Mouse (Mus musculus): ENCODE results near the gene Lias. TPM values are rescaled to one million over a fixed set of nuclear protein-coding genes. Genes with fewer than 3 reads are reported as not detected.

The Lias gene
- polyA plus RNA-seq, 1 experiment from 2014 or later, result 44.5 TPM

GRCm38 (mm10) chr5:65424215-65424614 is 32.9 kb downstream of the Lias start:
- ChIA-PET CTCF (interaction anchor here (1.4 kb wide), 1 partner anchor 101 kb away, joined by 4 read pairs; no protein-coding TSS in a partner anchor), POLR2A (interaction anchor here (0.7 kb wide), 1 partner anchor 10 kb away, joined by 4 read pairs; no protein-coding TSS in a partner anchor)
- TF ChIP-seq CTCF (IDR thresholded peaks at IDR 0.05), result no peak
- ATAC-seq (no peak), DNase-seq (ENCODE audit: low read depth, low spot score) (no peak)
- in situ Hi-C loops (cut with MboI; ENCODE audit: low pct_unique_long_range_greater_than_20kb), result no loop called here
- H3K27me3 ChIP-seq, result no peaks in the 10 kb centered on the region

GRCm38 (mm10) chr5:65425251-65425650 is 34.0 kb downstream of the Lias start:
- DNase-seq (ENCODE audit: low read depth, low spot score), result no peak
- no peaks in the 10 kb centered on the region for H3K27me3 ChIP-seq
- no peak for TF ChIP-seq CTCF (IDR thresholded peaks at IDR 0.05)
- ChIA-PET CTCF (no interaction called here), POLR2A (interaction anchor here (0.7 to 1.7 kb wide), 2 partner anchors 10 to 11 kb away, joined by 4 read pairs; partner anchors contain the start of gene Ugdh)
- ATAC-seq, result no peak
- in situ Hi-C loops (cut with MboI; ENCODE audit: low pct_unique_long_range_greater_than_20kb), result no loop called here

DNA sequence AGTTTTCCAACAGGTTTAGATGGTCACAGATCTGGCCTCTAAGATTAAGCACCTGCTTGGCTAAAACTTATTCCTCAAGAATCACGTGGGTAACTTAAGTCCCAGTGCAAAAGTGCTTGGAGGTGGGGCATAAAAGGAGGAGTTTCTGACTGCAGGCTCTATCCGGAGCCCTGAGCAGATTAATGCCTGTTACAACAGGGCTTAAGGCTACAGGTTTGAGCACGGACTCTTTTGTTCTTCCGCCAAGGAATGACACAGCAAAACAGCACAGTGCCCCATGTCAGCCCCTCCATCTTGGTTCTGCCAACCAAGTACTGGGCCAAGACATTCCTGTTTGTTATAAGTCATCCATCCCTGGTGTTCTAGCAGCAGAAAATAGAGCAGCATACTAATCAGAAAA is 37.0 kb downstream of the Lias start:
- DNase-seq (ENCODE audit: low read depth, low spot score), result no peak
- H3K27me3 ChIP-seq, result no peaks in the 10 kb centered on the region
- ChIA-PET CTCF (no interaction called here), POLR2A (no interaction called here)
- ATAC-seq, result no peak
- TF ChIP-seq CTCF (IDR thresholded peaks at IDR 0.05), result no peak
- in situ Hi-C loops (cut with MboI; ENCODE audit: low pct_unique_long_range_greater_than_20kb), result no loop called here

- no peaks in the 10 kb centered on the region for H3K27me3 ChIP-seq
- DNase-seq (ENCODE audit: low read depth, low spot score) (no peak), ATAC-seq (no peak)
- in situ Hi-C loops (cut with MboI; ENCODE audit: low pct_unique_long_range_greater_than_20kb), result no loop called here
- no peak for TF ChIP-seq CTCF (IDR thresholded peaks at IDR 0.05)
- ChIA-PET POLR2A (interaction anchor here (0.7 kb wide), 1 partner anchor 223 kb away, joined by 5 read pairs; no protein-coding TSS in a partner anchor), CTCF (no interaction called here)
Measured at GRCm38 (mm10) chr5:65429441-65429840, 38.1 kb downstream of the Lias start.

- CTCF ChIA-PET, result interaction anchor here (1.4 to 2.1 kb wide), 3 partner anchors 8 to 101 kb away, joined by 4 read pairs; no protein-coding TSS in a partner anchor
- in situ Hi-C loops (cut with MboI; ENCODE audit: low pct_unique_long_range_greater_than_20kb), result no loop called here
- ATAC-seq, result no peak
- POLR2A ChIA-PET, result interaction anchor here (0.6 to 2.2 kb wide), 6 partner anchors 9 to 275 kb away, joined by 3 to 8 read pairs (median 6); no protein-coding TSS in a partner anchor
- DNase-seq (ENCODE audit: low read depth, low spot score), result no peak
- no peaks in the 10 kb centered on the region for H3K27me3 ChIP-seq
- TF ChIP-seq CTCF (IDR thresholded peaks at IDR 0.05), result no peak
Measured at GRCm38 (mm10) chr5:65434471-65435362, 43.4 kb downstream of the Lias start.

- ATAC-seq (peak; percentile 4), DNase-seq (ENCODE audit: low read depth, low spot score) (no peak)
- H3K27me3 ChIP-seq, result no peaks in the 10 kb centered on the region
- no peak for TF ChIP-seq CTCF (IDR thresholded peaks at IDR 0.05)
- in situ Hi-C loops (cut with MboI; ENCODE audit: low pct_unique_long_range_greater_than_20kb), result no loop called here
- ChIA-PET CTCF (no interaction called here), POLR2A (interaction anchor here (0.6 to 2.2 kb wide), 4 partner anchors 10 to 276 kb away, joined by 3 to 7 read pairs (median 4); no protein-coding TSS in a partner anchor)
Measured at GRCm38 (mm10) chr5:65435363-65435805, 44.1 kb downstream of the Lias start.

DNA sequence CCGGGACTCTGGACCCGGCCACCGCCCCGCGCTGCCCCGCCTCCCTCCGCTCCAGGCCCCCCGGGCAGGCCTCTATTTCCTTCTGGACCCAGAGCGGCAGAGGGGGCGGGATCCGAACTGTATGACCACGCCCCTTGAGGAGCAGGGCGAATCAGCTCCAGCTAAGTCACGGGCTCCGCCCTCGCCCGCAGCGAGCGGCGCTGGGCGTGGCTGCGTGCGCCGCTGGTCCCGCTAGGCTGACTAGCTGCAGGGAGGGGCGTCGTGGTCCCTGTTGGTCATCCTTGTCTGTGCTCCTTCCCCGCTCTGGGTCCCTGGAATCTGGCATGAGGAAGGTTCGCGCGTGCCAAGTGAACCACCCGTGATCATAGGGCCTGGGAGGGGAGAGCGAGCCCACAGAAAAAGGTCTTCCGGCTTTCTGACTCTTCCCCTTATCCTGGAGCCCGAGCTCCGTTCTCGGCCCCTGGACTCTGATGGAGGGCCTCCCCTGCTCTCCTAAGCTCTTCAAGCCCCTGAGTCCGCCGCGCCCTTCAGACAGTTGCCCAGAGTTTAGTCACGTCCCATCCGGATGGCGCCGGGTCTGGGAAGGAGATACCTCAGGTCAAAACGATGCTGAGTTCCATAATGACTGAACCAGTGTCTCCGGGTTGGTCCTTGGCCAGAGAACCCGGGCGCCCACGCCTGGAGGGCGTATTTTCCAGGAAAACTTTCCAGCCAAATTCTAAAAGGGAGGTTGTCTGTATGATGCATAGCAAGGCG is 44.7 kb downstream of the Lias start, which contains the start of gene Ugdh:
Gene Ugdh (minus strand): TSS at position 144 of the 756 bp plus-strand sequence.
- TF ChIP-seq CTCF (IDR thresholded peaks at IDR 0.05), result no peak
- no peaks in the 10 kb centered on the region for H3K27me3 ChIP-seq
- peak; percentile 92 for DNase-seq (ENCODE audit: low read depth, low spot score)
- CTCF ChIA-PET, result interaction anchor here (0.6 kb wide), 1 partner anchor 18 kb away, joined by 3 read pairs; no protein-coding TSS in a partner anchor
- POLR2A ChIA-PET, result interaction anchor here (1.1 to 2.2 kb wide), 3 partner anchors 10 to 260 kb away, joined by 4 to 7 read pairs (median 4); no protein-coding TSS in a partner anchor
- in situ Hi-C loops (cut with MboI; ENCODE audit: low pct_unique_long_range_greater_than_20kb), result no loop called here
- ATAC-seq, result peak; percentile 95

DNA sequence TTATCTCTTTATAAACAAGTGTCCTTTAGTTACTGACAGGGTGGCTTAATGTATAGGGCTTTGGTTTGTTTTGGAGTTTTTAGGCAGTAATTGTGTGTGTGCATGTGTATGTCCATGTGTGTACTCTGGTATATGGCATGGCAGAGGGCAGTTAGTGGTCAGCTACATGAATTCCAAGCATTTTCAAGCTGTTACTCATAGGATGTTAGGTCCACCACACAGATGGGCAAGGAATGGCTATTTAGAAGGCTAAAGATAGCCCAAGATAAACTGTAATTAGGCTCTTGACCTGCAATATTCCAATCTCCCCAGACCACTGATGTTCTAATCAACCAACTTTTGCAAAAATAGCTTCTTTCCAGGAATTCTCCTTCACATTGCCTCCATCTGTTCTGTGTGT is 46.7 kb downstream of the Lias start:
- in situ Hi-C loops (cut with MboI; ENCODE audit: low pct_unique_long_range_greater_than_20kb), result no loop called here
- no peaks in the 10 kb centered on the region for H3K27me3 ChIP-seq

DNA sequence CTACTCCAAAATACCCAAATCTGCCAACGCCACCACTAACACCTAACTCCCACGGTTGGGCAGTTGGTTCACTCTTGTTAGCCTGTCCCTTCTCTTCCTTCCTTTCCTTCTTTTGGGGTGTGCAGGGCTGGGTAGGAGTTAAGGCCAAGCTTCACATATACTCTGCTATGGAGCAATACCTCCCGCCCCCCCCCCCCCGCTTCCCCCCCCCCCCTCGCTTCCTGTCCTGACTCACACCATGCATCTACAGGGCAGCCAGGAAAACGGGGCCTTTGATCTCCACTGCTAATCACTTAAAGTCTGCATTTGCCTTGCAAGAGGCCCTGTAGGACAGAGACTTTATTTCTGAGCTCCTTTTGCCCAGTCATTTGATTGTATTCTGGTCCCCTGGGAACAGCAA is 53.7 kb downstream of the Lias start:
- in situ Hi-C loops (cut with MboI; ENCODE audit: low pct_unique_long_range_greater_than_20kb), result no loop called here
- TF ChIP-seq CTCF (IDR thresholded peaks at IDR 0.05), result no peak

More for the DNA sequence above, 46.7 kb downstream of the Lias start:
- ChIA-PET POLR2A (interaction anchor here (1.0 kb wide), 1 partner anchor 39 kb away, joined by 3 read pairs; no protein-coding TSS in a partner anchor), CTCF (interaction anchor here (2.5 kb wide), 1 partner anchor 23 kb away, joined by 8 read pairs; no protein-coding TSS in a partner anchor)
- no peak for TF ChIP-seq CTCF (IDR thresholded peaks at IDR 0.05)
- DNase-seq (ENCODE audit: low read depth, low spot score) (no peak), ATAC-seq (peak; percentile 37)

DNA sequence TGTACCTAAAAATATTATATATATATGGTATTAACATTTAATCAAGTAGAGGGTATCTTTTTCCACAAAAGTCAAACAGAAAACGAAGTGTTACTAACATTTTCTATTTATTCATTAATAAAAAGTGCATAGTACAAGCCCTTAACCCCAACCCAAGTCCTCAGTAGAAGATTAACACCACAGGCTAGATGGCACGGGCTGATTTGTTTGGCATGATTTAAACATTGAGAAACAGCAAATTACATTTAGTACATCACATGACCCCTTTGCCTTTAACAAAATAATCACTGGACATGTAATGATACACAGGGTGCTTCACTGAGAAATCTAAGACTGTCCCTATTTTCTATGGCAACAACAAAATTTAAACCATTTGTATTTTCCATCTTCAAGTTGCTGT is 55.5 kb downstream of the Lias start:
- ChIA-PET CTCF (interaction anchor here (1.0 to 2.5 kb wide), 3 partner anchors 11 to 24 kb away, joined by 3 to 9 read pairs (median 3); no protein-coding TSS in a partner anchor), POLR2A (interaction anchor here (0.6 kb wide), 1 partner anchor 11 kb away, joined by 3 read pairs; no protein-coding TSS in a partner anchor)
- H3K27me3 ChIP-seq, result no peaks in the 10 kb centered on the region
- DNase-seq (ENCODE audit: low read depth, low spot score) (no peak), ATAC-seq (no peak)
- no peak for TF ChIP-seq CTCF (IDR thresholded peaks at IDR 0.05)
- in situ Hi-C loops (cut with MboI; ENCODE audit: low pct_unique_long_range_greater_than_20kb), result no loop called here

More for the DNA sequence above, 53.7 kb downstream of the Lias start:
- no peak for ATAC-seq
- no peak for DNase-seq (ENCODE audit: low read depth, low spot score)
- no peaks in the 10 kb centered on the region for H3K27me3 ChIP-seq
- CTCF ChIA-PET, result interaction anchor here (1.6 to 2.5 kb wide), 2 partner anchors 12 to 13 kb away, joined by 4 to 9 read pairs; no protein-coding TSS in a partner anchor
- POLR2A ChIA-PET, result interaction anchor here (1.2 kb wide), 1 partner anchor 12 kb away, joined by 3 read pairs; no protein-coding TSS in a partner anchor

Measured in Patski (cell line).